In genomic region chr2:167775218-167775915, GRCm38 (mm10) we compare ENCODE assay signal across 7 mouse cellular contexts.
DNase-seq lines count a peak whose midpoint lies in the region; ATAC-seq and TF ChIP-seq lines count a peak whose summit lies in the region.

No protein-coding gene starts in this region.

- peaks cover 24% of the 10 kb centered on the region for H3K79me2 ChIP-seq in C2C12 (ENCODE audit: control insufficient read depth, insufficient read depth)
- H3K79me2 ChIP-seq in myocyte (ENCODE audit: control insufficient read depth, insufficient read depth), result peaks cover 21% of the 10 kb centered on the region

- H3ac ChIP-seq in C2C12 (ENCODE audit: control insufficient read depth, insufficient read length, low read depth), result no peak overlapping the region
- H3ac ChIP-seq in myocyte (ENCODE audit: control insufficient read depth, insufficient read length), result no peak overlapping the region

- H3K27me3 ChIP-seq in C2C12 (ENCODE audit: control insufficient read depth, insufficient read depth, insufficient read length), result no peaks in the 10 kb centered on the region
- peaks cover 53% of the 10 kb centered on the region for H3K27me3 ChIP-seq in G1E (ENCODE audit: insufficient read depth, low read length)
- H3K27me3 ChIP-seq in limb, embryonic 15.5 days, result no peaks in the 10 kb centered on the region
- no peaks in the 10 kb centered on the region for H3K27me3 ChIP-seq in myocyte (ENCODE audit: control insufficient read depth, insufficient read depth, insufficient read length)

- H3K9me3 ChIP-seq in G1E (replicated peaks), result no peaks in the 10 kb centered on the region
- H3K9me3 ChIP-seq in limb, embryonic 15.5 days, result no peaks in the 10 kb centered on the region

- TF ChIP-seq CTCF in C2C12 (IDR thresholded peaks at IDR 0.05; ENCODE audit: control insufficient read depth, insufficient read depth, insufficient read length) (no peak), G1E (IDR thresholded peaks at IDR 0.05; ENCODE audit: low read depth, low read length) (no peak)

- H3K9ac ChIP-seq in limb, embryonic 15.5 days, result no peak overlapping the region

- DNase-seq in G1E (ENCODE audit: low spot score), result no peak
- peak; percentile 68 to 82 for DNase-seq in heart, adult 9 months (ENCODE audit: low spot score in 2 of 2)
- no peak for DNase-seq in right cerebral cortex, adult 2 months (ENCODE audit: low spot score in 2 of 2)
- no peak for DNase-seq in layer of hippocampus, adult 11-12 months (ENCODE audit: low spot score)

- no peaks in the 10 kb centered on the region for H3K36me3 ChIP-seq in C2C12 (ENCODE audit: control insufficient read depth, insufficient read depth)
- H3K36me3 ChIP-seq in G1E (replicated peaks), result peaks cover 4% of the 10 kb centered on the region
- no peaks in the 10 kb centered on the region for H3K36me3 ChIP-seq in limb, embryonic 15.5 days
- H3K36me3 ChIP-seq in myocyte (ENCODE audit: control insufficient read depth, insufficient read depth), result no peaks in the 10 kb centered on the region

- ATAC-seq in G1E (ENCODE audit: extremely low read depth, insufficient number of reproducible peaks, low FRiP score, poor library complexity, severe bottlenecking), result no peak; the same call in 1 of the 2 replicates
- ATAC-seq in limb, embryonic 15.5 days (ENCODE audit: insufficient number of reproducible peaks, low FRiP score, low TSS enrichment, low read depth), result peak; percentile 31; the same call in 1 of the 2 replicates

- peaks cover 11% of the 10 kb centered on the region for H3K79me3 ChIP-seq in C2C12 (ENCODE audit: low read depth)

- H3K4me3 ChIP-seq in C2C12 (ENCODE audit: insufficient read depth, poor library complexity, severe bottlenecking) (no peak overlapping the region), G1E (ENCODE audit: low read depth, low read length) (peak overlapping the region; percentile 39; the same call in 1 of the 2 replicates), myocyte (no peak overlapping the region)
- no peak overlapping the region for H3K4me3 ChIP-seq in limb, embryonic 15.5 days

- H3K4me2 ChIP-seq in limb, embryonic 15.5 days, result no peak overlapping the region
- peak overlapping the region; percentile 57 for H3K4me2 ChIP-seq in myocyte (ENCODE audit: low read depth)

- WGBS in limb, embryonic 15.5 days, result 58% methylated on average over 20 of the region's 20 CpGs

- H3K4me1 ChIP-seq in G1E (ENCODE audit: insufficient read depth, low read depth, low read length), result peaks cover 62% of the 10 kb centered on the region
- H3K4me1 ChIP-seq in limb, embryonic 15.5 days, result peaks cover 48% of the 10 kb centered on the region

- TF ChIP-seq POLR2A in myocyte (IDR thresholded peaks at IDR 0.05; ENCODE audit: insufficient read length, low read depth), result no peak

- peak overlapping the region; percentile 78 for H3K27ac ChIP-seq in limb, embryonic 15.5 days

TF ChIP-seq in C2C12, 6 proteins besides CTCF, POLR2A, EP300 and RAD21:
- TF ChIP-seq MYOD1 (IDR thresholded peaks at IDR 0.05; ENCODE audit: control insufficient read depth, insufficient read length, low read depth), result peak; percentile 60
- no peak for TF ChIP-seq CEBPB (IDR thresholded peaks at IDR 0.05; ENCODE audit: low read depth)
- TF ChIP-seq USF1 (IDR thresholded peaks at IDR 0.05; ENCODE audit: low read depth), result peak; percentile 82
- TF ChIP-seq MAX (IDR thresholded peaks at IDR 0.05), result peak; percentile 45
- no peak for TF ChIP-seq FOSL1 (IDR thresholded peaks at IDR 0.05; ENCODE audit: insufficient read depth, low read length, poor library complexity, severe bottlenecking)
- TF ChIP-seq MYOG (IDR thresholded peaks at IDR 0.05; ENCODE audit: control insufficient read depth, extremely low read depth, insufficient read length), result no peak

TF ChIP-seq in myocyte, 11 proteins besides CTCF, POLR2A, EP300 and RAD21:
- TF ChIP-seq CEBPB (IDR thresholded peaks at IDR 0.05; ENCODE audit: insufficient read depth, poor library complexity, severe bottlenecking), result no peak
- no peak for TF ChIP-seq E2F4 (IDR thresholded peaks at IDR 0.05; ENCODE audit: insufficient read depth)
- TF ChIP-seq USF1 (IDR thresholded peaks at IDR 0.05; ENCODE audit: low read depth), result peak; percentile 83
- TF ChIP-seq REST (IDR thresholded peaks at IDR 0.05; ENCODE audit: insufficient read depth, insufficient read length), result no peak
- no peak for TF ChIP-seq TCF3 (IDR thresholded peaks at IDR 0.05; ENCODE audit: insufficient read length, low read depth)
- TF ChIP-seq MYOD1 (IDR thresholded peaks at IDR 0.05; ENCODE audit: control insufficient read depth in 1 of 3, insufficient read length in 2 of 3, low read depth in 2 of 3), result peak in 1 of 3 experiments; percentile 86
- TF ChIP-seq MYOG (IDR thresholded peaks at IDR 0.05; ENCODE audit: control insufficient read depth in 1 of 3, insufficient read depth in 1 of 3, insufficient read length in 2 of 3, low read depth in 2 of 3), result peak in 1 of 3 experiments; percentile 73
- no peak for TF ChIP-seq MAX (IDR thresholded peaks at IDR 0.05; ENCODE audit: low read depth)
- TF ChIP-seq TCF12 (IDR thresholded peaks at IDR 0.05; ENCODE audit: insufficient read depth, poor library complexity, severe bottlenecking), result no peak
- no peak for TF ChIP-seq POLR2AphosphoS2 (IDR thresholded peaks at IDR 0.05; ENCODE audit: insufficient read length, low read depth)
- no peak for TF ChIP-seq SRF (IDR thresholded peaks at IDR 0.05; ENCODE audit: control insufficient read depth, insufficient read length, low read depth)
TF ChIP-seq in myocyte: peak in this region for 3.

Comparison
In these comparisons a context has a peak if more than half of its experiments do, and no peak if none do; other contexts are left out.
1. DNase-seq: peak in heart, adult 9 months (2 of 2); none in G1E (single experiment), right cerebral cortex, adult 2 months (0 of 2) and layer of hippocampus, adult 11-12 months (single experiment).